Mouse (Mus musculus): ENCODE measurements around the gene Cd82. TPM values are rescaled to one million over a fixed set of nuclear protein-coding genes. Genes with fewer than 3 reads are reported as not detected.

Cd82 gene
- polyA plus RNA-seq, 1 experiment, result not detected

DNA sequence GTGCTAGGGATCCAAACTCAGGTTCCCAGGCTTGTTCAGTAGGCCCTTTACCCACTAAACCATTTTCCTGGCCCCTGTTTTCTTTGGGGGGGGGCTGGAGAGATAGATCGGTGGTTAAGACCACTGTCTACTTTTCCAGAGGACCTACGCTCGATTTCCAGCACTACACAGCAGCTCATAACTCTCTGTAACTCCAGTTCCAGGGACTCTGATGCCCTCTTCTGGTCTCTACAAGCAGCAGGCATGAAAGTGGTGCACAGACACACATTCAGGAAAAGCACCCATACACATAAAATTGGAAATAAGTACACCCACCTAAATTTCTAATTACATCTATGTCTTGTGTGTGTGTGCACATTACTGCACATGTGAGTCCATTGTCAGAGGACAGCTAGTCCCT is 85.8 kb downstream of the Cd82 start:
- TF ChIP-seq GATA1 (IDR thresholded peaks at IDR 0.05; ENCODE audit: low read length), result no peak

GRCm38 (mm10) chr2:93372872-93373271 is 90.1 kb downstream of the Cd82 start:
- no peak for TF ChIP-seq GATA1 (IDR thresholded peaks at IDR 0.05; ENCODE audit: low read length)

DNA sequence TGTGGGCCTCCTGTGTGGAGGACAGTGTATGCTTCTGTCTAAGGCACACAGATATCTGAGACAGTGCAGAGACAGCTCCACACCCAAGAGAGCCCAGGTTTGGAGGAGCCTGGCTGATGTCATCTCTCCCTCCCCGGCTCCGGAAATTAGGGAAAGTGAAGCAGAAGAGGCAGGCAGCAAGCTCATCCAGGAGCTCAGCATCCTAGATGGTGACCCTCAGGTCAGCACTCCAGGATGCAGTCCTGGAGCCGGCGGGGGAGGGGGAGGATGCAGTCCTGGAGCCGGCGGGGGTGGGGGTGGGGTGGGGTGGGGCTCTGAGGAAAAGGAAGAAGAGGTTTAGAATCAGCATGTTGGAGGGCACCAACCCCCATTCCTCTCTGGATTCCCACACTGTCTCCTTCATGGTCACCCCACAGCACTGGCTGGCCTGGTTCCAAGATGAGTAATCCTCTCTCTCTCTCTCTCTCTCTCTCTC is 90.8 kb downstream of the Cd82 start:
- no peak for TF ChIP-seq GATA1 (IDR thresholded peaks at IDR 0.05; ENCODE audit: low read length)

Other genes starting within 250 kb of the Cd82 start
- 0.93 and 0.97 TPM in 2 replicates for gene Tspan18, start 128.6 kb downstream of the Cd82 start, polyA plus RNA-seq (2012)
- gene Gm10803, start 97.4 kb upstream of the Cd82 start, polyA plus RNA-seq (2012), result not detected in 2 replicates
- gene Alx4, start 179.2 kb upstream of the Cd82 start, polyA plus RNA-seq (2012), result not detected in 2 replicates

All from G1E-ER4 (cell line).